Mouse (Mus musculus): Measurements from ENCODE around the gene Pole3. TPM values are rescaled to one million over a fixed set of nuclear protein-coding genes. Genes with fewer than 3 reads are reported as not detected.

Pole3 gene
- polyA plus RNA-seq, 1 experiment from 2014 or later, result 44.8 TPM

DNA sequence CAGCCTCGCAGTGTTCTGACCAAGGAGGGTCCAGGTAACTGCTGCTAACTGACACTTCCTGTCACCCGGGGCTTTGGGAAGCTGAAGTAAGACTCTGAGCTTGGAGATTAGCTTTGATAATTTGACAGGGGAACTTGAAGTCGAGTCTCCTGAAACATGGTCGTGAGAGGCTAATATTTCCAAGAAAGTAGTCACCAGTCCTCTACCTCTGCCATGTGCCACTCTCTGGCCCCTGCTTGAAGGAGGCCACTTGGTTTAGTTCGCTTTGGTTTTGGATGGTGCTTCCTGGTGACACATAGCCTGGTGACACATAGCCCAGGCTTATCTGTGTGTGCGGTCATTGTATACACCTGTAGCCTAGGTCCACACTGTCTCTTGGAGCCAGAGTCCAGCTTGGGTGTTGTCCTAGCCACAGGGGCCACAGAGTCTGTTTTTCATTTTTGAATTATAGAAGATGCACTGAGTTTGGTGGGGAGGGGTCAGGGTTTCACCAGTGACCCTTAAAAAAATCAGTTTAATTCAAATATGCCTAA is 35.0 kb upstream of the Pole3 start, which contains the start of gene Rgs3:
TSS of gene Rgs3 (plus strand) at position 51 of the 533 bp plus-strand sequence.
- no peak within 1 kb of the TSS for H3K9ac ChIP-seq (ENCODE audit: low read depth, low read length)
- H3K4me3 ChIP-seq (ENCODE audit: low read depth, low read length), result no peak within 1 kb of the TSS
- no peaks in the 10 kb centered on the region for H3K36me3 ChIP-seq (ENCODE audit: control insufficient read depth, insufficient read depth)
- no peak for ATAC-seq (ENCODE audit: low read depth)
- H3K4me2 ChIP-seq (ENCODE audit: low read depth, low read length), result no peak within 1 kb of the TSS
- no peaks in the 10 kb centered on the region for H3K9me3 ChIP-seq (replicated peaks; ENCODE audit: control insufficient read depth, low read length)
- no peaks in the 10 kb centered on the region for H3K27me3 ChIP-seq (ENCODE audit: control insufficient read depth, insufficient read depth, low read depth, low read length)
- no peaks in the 10 kb centered on the region for H3K4me1 ChIP-seq (ENCODE audit: control insufficient read depth, low read depth, low read length)
- no peak within 1 kb of the TSS for H3K27ac ChIP-seq (ENCODE audit: low read length)
- 23% methylated on average over 6 of the region's 6 CpGs for WGBS (ENCODE audit: insufficient replicate concordance)

- Histone ChIP-seq H3K36me3 (ENCODE audit: control insufficient read depth, insufficient read depth) (no peaks in the 10 kb centered on the region), H3K9ac (ENCODE audit: low read depth, low read length) (no peak overlapping the region), H3K4me2 (ENCODE audit: low read depth, low read length) (no peak overlapping the region), H3K4me1 (ENCODE audit: control insufficient read depth, low read depth, low read length) (no peaks in the 10 kb centered on the region), H3K27ac (ENCODE audit: low read length) (no peak overlapping the region), H3K27me3 (ENCODE audit: control insufficient read depth, insufficient read depth, low read depth, low read length) (no peaks in the 10 kb centered on the region), H3K9me3 (replicated peaks; ENCODE audit: control insufficient read depth, low read length) (no peaks in the 10 kb centered on the region), H3K4me3 (ENCODE audit: low read depth, low read length) (no peak overlapping the region)
- no peak for ATAC-seq (ENCODE audit: low read depth)
- WGBS (ENCODE audit: insufficient replicate concordance), result 60% methylated on average over 3 of the region's 3 CpGs
These were observed 32.6 kb upstream of the Pole3 start for GRCm38 (mm10) chr4:62557436-62557835.

- no peak overlapping the region for H3K4me2 ChIP-seq (ENCODE audit: low read depth, low read length)
- H3K27ac ChIP-seq (ENCODE audit: low read length), result no peak overlapping the region
- H3K9me3 ChIP-seq (replicated peaks; ENCODE audit: control insufficient read depth, low read length), result no peaks in the 10 kb centered on the region
- no peak overlapping the region for H3K9ac ChIP-seq (ENCODE audit: low read depth, low read length)
- no peaks in the 10 kb centered on the region for H3K4me1 ChIP-seq (ENCODE audit: control insufficient read depth, low read depth, low read length)
- H3K36me3 ChIP-seq (ENCODE audit: control insufficient read depth, insufficient read depth), result no peaks in the 10 kb centered on the region
- no peaks in the 10 kb centered on the region for H3K27me3 ChIP-seq (ENCODE audit: control insufficient read depth, insufficient read depth, low read depth, low read length)
- ATAC-seq (ENCODE audit: low read depth), result no peak
- 70% methylated on average over 7 of the region's 7 CpGs for WGBS (ENCODE audit: insufficient replicate concordance)
- H3K4me3 ChIP-seq (ENCODE audit: low read depth, low read length), result no peak overlapping the region
These were observed 27.1 kb upstream of the Pole3 start for GRCm38 (mm10) chr4:62551966-62552365.

GRCm38 (mm10) chr4:62544801-62545200 is 19.9 kb upstream of the Pole3 start:
- Histone ChIP-seq H3K4me2 (ENCODE audit: low read depth, low read length) (no peak overlapping the region), H3K4me1 (ENCODE audit: control insufficient read depth, low read depth, low read length) (no peaks in the 10 kb centered on the region)
- ATAC-seq (ENCODE audit: low read depth), result no peak

GRCm38 (mm10) chr4:62543782-62544181 is 18.9 kb upstream of the Pole3 start:
- 75% methylated on average over 6 of the region's 6 CpGs for whole genome bisulfite sequencing (ENCODE audit: insufficient replicate concordance)
- no peaks in the 10 kb centered on the region for H3K4me1 ChIP-seq (ENCODE audit: control insufficient read depth, low read depth, low read length)
- no peaks in the 10 kb centered on the region for H3K9me3 ChIP-seq (replicated peaks; ENCODE audit: control insufficient read depth, low read length)
- H3K36me3 ChIP-seq (ENCODE audit: control insufficient read depth, insufficient read depth), result no peaks in the 10 kb centered on the region
- no peak overlapping the region for H3K27ac ChIP-seq (ENCODE audit: low read length)
- ATAC-seq (ENCODE audit: low read depth), result no peak
- H3K9ac ChIP-seq (ENCODE audit: low read depth, low read length), result no peak overlapping the region
- no peak overlapping the region for H3K4me3 ChIP-seq (ENCODE audit: low read depth, low read length)
- no peaks in the 10 kb centered on the region for H3K27me3 ChIP-seq (ENCODE audit: control insufficient read depth, insufficient read depth, low read depth, low read length)
- H3K4me2 ChIP-seq (ENCODE audit: low read depth, low read length), result no peak overlapping the region

More at GRCm38 (mm10) chr4:62544801-62545200, 19.9 kb upstream of the Pole3 start:
- no peak overlapping the region for H3K9ac ChIP-seq (ENCODE audit: low read depth, low read length)
- no peaks in the 10 kb centered on the region for H3K9me3 ChIP-seq (replicated peaks; ENCODE audit: control insufficient read depth, low read length)
- H3K4me3 ChIP-seq (ENCODE audit: low read depth, low read length), result no peak overlapping the region
- H3K27ac ChIP-seq (ENCODE audit: low read length), result no peak overlapping the region
- no peaks in the 10 kb centered on the region for H3K27me3 ChIP-seq (ENCODE audit: control insufficient read depth, insufficient read depth, low read depth, low read length)
- H3K36me3 ChIP-seq (ENCODE audit: control insufficient read depth, insufficient read depth), result no peaks in the 10 kb centered on the region

DNA sequence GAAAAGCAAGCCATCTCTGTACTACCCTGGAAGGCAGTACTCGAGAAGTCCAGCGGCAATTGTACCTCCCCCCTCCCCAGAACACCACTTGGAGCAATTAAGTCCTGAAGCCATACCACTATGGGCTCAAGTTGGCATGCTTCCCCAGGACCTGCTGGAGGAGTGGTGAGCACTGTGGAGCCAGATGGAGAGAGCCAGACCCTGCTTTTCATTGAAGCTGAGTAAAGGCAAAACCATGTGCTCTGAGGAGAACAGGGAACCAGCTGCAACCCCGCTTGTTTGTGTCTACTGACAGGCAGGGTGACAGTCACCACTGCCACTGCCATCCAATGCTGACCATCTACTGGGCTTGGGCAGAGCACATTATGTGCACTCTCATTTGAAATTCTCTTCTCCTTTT is 16.9 kb upstream of the Pole3 start:
- ATAC-seq (ENCODE audit: low read depth), result no peak
- no peak overlapping the region for H3K27ac ChIP-seq (ENCODE audit: low read length)
- no peaks in the 10 kb centered on the region for H3K27me3 ChIP-seq (ENCODE audit: control insufficient read depth, insufficient read depth, low read depth, low read length)
- no peaks in the 10 kb centered on the region for H3K36me3 ChIP-seq (ENCODE audit: control insufficient read depth, insufficient read depth)
- H3K4me2 ChIP-seq (ENCODE audit: low read depth, low read length), result no peak overlapping the region
- H3K4me3 ChIP-seq (ENCODE audit: low read depth, low read length), result no peak overlapping the region
- H3K4me1 ChIP-seq (ENCODE audit: control insufficient read depth, low read depth, low read length), result no peaks in the 10 kb centered on the region
- 67% methylated on average over 3 of the region's 3 CpGs for WGBS (ENCODE audit: insufficient replicate concordance)
- no peaks in the 10 kb centered on the region for H3K9me3 ChIP-seq (replicated peaks; ENCODE audit: control insufficient read depth, low read length)
- no peak overlapping the region for H3K9ac ChIP-seq (ENCODE audit: low read depth, low read length)

DNA sequence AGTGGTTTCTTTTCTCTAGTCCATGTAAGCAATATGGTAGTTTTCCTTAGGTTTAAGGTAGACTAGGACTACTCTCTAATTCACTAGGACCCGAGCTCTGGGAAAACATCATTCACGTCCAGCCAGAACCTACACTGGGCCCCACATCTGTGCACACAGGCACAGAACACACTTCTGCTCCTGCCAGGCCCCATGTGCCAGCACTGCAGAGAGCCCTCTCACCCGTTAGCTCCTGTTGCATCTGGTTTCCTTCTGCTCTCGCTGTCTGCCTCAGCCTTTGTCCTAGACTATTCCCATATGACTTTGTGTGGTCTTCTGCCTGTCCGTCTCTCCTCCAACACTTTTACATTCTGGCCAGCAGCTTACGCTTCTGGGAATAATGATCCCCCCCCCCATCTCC is 8.9 kb upstream of the Pole3 start:
- Histone ChIP-seq H3K27me3 (ENCODE audit: control insufficient read depth, insufficient read depth, low read depth, low read length) (no peaks in the 10 kb centered on the region), H3K4me3 (ENCODE audit: low read depth, low read length) (no peak overlapping the region), H3K36me3 (ENCODE audit: control insufficient read depth, insufficient read depth) (no peaks in the 10 kb centered on the region), H3K4me2 (ENCODE audit: low read depth, low read length) (no peak overlapping the region), H3K4me1 (ENCODE audit: control insufficient read depth, low read depth, low read length) (no peaks in the 10 kb centered on the region; the same call in 1 of the 2 replicates), H3K9ac (ENCODE audit: low read depth, low read length) (no peak overlapping the region), H3K27ac (ENCODE audit: low read length) (no peak overlapping the region), H3K9me3 (replicated peaks; ENCODE audit: control insufficient read depth, low read length) (no peaks in the 10 kb centered on the region)
- WGBS (ENCODE audit: insufficient replicate concordance), result 56% methylated on average over 6 of the region's 6 CpGs
- ATAC-seq (ENCODE audit: low read depth), result no peak

DNA sequence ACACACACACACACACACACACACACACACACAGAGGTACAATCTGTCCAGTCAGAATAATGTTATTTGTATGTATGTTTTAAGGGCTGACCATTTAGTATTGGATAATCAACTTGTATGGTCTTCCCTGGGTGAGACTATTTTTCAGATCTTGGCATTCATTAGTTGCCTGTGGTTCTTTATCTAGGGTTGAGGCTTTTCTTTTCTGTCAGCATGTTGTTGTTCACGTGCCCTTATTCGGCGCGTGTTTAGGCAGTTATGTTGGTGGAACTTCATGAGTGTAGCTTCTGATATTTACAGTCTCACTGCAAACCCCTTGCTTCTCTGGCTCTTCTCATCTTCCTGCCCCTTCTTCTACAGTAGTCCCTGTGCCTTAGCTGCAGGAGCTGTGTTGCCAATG is 2.8 kb upstream of the Pole3 start:
- H3K4me1 ChIP-seq (ENCODE audit: control insufficient read depth, low read depth, low read length), result peaks cover 14% of the 10 kb centered on the region
- no peaks in the 10 kb centered on the region for H3K9me3 ChIP-seq (replicated peaks; ENCODE audit: control insufficient read depth, low read length)
- 22% methylated on average over 4 of the region's 4 CpGs for WGBS (ENCODE audit: insufficient replicate concordance)
- no peaks in the 10 kb centered on the region; the same call in 1 of the 2 replicates for H3K36me3 ChIP-seq (ENCODE audit: control insufficient read depth, insufficient read depth)
- H3K4me3 ChIP-seq (ENCODE audit: low read depth, low read length), result no peak overlapping the region
- no peak overlapping the region for H3K27ac ChIP-seq (ENCODE audit: low read length)
- H3K9ac ChIP-seq (ENCODE audit: low read depth, low read length), result no peak overlapping the region
- no peak for ATAC-seq (ENCODE audit: low read depth)
- H3K27me3 ChIP-seq (ENCODE audit: control insufficient read depth, insufficient read depth, low read depth, low read length), result no peaks in the 10 kb centered on the region
- no peak overlapping the region for H3K4me2 ChIP-seq (ENCODE audit: low read depth, low read length)

- Histone ChIP-seq H3K27me3 (ENCODE audit: control insufficient read depth, insufficient read depth, low read depth, low read length) (no peaks in the 10 kb centered on the region), H3K4me2 (ENCODE audit: low read depth, low read length) (no peak overlapping the region), H3K4me1 (ENCODE audit: control insufficient read depth, low read depth, low read length) (peaks cover 18% of the 10 kb centered on the region), H3K4me3 (ENCODE audit: low read depth, low read length) (no peak overlapping the region), H3K9me3 (replicated peaks; ENCODE audit: control insufficient read depth, low read length) (no peaks in the 10 kb centered on the region), H3K27ac (ENCODE audit: low read length) (no peak overlapping the region), H3K9ac (ENCODE audit: low read depth, low read length) (no peak overlapping the region), H3K36me3 (ENCODE audit: control insufficient read depth, insufficient read depth) (no peaks in the 10 kb centered on the region; the same call in 1 of the 2 replicates)
- 45% methylated on average over 2 of the region's 2 CpGs for WGBS (ENCODE audit: insufficient replicate concordance)
- ATAC-seq (ENCODE audit: low read depth), result no peak
These were observed 1.4 kb upstream of the Pole3 start for GRCm38 (mm10) chr4:62526256-62526655.
